Mouse (Mus musculus) heart, postnatal 0 days (tissue): ENCODE data around the gene Rcor2.

Source experiments
- CTCF ChIP-seq: IDR thresholded peaks from 2 replicates; pipeline ENCODE4 v1.5.1; 2016; ENCODE audit warnings: antibody characterized with exemption, control low read depth, low read depth
- EP300 ChIP-seq: IDR thresholded peaks from 2 replicates; pipeline ENCODE4 v1.6.1; 2016; ENCODE audit warnings: antibody characterized with exemption, low read depth

DNA sequence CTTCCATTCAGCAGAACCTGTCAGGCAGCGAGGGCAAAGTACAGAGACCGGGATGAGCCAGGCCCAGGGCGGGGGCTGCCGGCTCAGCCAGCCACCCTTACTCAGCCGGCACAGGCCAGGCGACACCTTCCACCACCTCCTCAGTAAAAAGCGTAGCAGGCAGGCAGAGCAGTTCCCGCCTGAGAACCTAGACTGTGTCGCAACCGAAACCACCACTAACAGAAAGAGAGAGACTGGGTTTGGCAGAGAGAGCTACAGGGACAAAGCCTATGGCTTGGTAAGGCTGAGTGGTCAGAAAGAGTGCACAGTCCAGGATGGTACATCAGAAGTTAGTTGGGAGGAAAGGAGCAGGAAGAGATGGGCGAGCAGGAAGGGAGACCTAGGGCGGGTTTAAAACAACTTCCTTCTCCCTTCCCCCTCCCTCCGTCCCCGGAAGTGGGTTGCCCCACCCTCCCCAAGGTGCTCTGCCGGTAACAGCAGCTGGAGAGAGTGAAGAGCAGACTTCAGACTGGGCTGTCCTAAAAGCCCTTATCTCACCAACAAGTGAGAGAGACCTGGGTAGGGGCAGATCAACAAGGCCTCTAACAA is 28.0 kb downstream of the Rcor2 start:
- TF ChIP-seq CTCF, result no peak
- TF ChIP-seq EP300, result no peak
